Mouse (Mus musculus) midbrain, embryonic 15.5 days (tissue): ENCODE data around the gene Lrrc9. TPM values are rescaled to one million over a fixed set of nuclear protein-coding genes. Genes with fewer than 3 reads are reported as not detected.
A peak's percentile ranks its signal among the peaks of the same experiment; 100 is the strongest.

Source experiments
- ATAC-seq: fragments of 200-750 bp; cut with Nextera tagmentation; replicated peaks from 2 replicates; pipeline ENCODE4 v1.8.0; 2017; ENCODE audit warnings: moderate TSS enrichment
- H3K27ac ChIP-seq: fragments of 300-500 bp; sonication (generic); 2 replicates; pipeline ENCODE4 v1.5.1; 2015; ENCODE audit warnings: mild to moderate bottlenecking, inconsistent platforms
- H3K27me3 ChIP-seq: fragments of 300-500 bp; sonication (generic); replicated peaks from 2 replicates; pipeline ENCODE4 v1.6.1; 2015; ENCODE audit warnings: inconsistent platforms
- H3K36me3 ChIP-seq: fragments of 300-500 bp; sonication (generic); replicated peaks from 2 replicates; pipeline ENCODE4 v1.6.1; 2015; ENCODE audit warnings: inconsistent platforms
- H3K4me1 ChIP-seq: fragments of 300-500 bp; sonication (generic); 2 replicates; pipeline ENCODE4 v1.6.1; 2015; ENCODE audit warnings: inconsistent platforms
- H3K4me2 ChIP-seq: fragments of 300-500 bp; sonication (generic); 2 replicates; pipeline ENCODE4 v1.6.1; 2015; ENCODE audit warnings: inconsistent platforms, mild to moderate bottlenecking, moderate library complexity
- H3K4me3 ChIP-seq: fragments of 300-500 bp; sonication (generic); 2 replicates; pipeline ENCODE4 v1.5.1; 2015; ENCODE audit warnings: mild to moderate bottlenecking, inconsistent platforms
- H3K9ac ChIP-seq: fragments of 300-500 bp; sonication (generic); 2 replicates; pipeline ENCODE4 v1.6.1; 2015; ENCODE audit warnings: mild to moderate bottlenecking, inconsistent platforms
- H3K9me3 ChIP-seq: fragments of 300-500 bp; sonication (generic); 2 replicates; pipeline ENCODE4 v1.6.1; 2016; ENCODE audit warnings: inconsistent platforms
- WGBS: fragments of 180-500 bp; shearing (Covaris S2); methylation state at CpG from one replicate; pipeline ENCODE4 v1.1.7; 2015; ENCODE audit warnings: mixed read lengths; 5-methylcytosine and 5-hydroxymethylcytosine counted together
- polyA plus RNA-seq: library from polyadenylated mRNA; unstranded; fragments of >200 nt; fragmentation: Nextera tagmentation; extraction: Ambion mirVana; gene quantifications from 2 replicates; pipeline ENCODE4 v1.2.1, GENCODE M21; 2015

Lrrc9 gene
- polyA plus RNA-seq, 1 experiment from 2014 or later: 4.0 TPM

DNA sequence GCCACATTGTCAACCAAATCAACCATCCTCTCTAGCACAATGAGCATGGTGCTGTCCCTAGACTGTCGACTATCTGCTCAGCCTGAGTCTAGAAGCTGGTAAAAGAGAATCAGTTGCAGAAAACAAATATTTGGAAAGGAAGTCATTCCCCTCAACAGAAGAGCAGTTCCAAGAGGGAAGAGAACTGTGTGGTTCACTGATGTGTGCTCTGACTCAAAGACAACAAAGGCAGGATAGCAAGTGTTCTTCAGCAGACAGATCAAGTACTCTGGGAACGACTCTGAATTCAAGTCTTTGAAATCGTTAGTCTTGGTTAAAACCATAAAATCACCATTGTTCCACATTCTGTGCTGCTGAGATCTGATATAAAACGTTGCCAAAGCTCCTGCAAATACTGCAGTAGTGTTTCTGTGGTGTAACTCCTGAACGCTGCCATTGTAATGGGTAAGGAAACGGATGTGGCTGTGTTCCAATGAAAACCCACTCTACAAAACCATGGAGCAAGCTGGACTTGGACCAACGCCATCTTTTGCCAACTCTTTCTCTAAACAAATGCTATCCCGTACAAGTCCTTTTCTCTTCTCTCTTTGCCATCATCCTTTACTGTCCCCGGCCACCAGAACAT is 8.3 kb upstream of the Lrrc9 start:
- Histone ChIP-seq H3K9ac (no peak overlapping the region), H3K9me3 (no peaks in the 10 kb centered on the region), H3K4me1 (peaks cover 8% of the 10 kb centered on the region), H3K27me3 (no peaks in the 10 kb centered on the region), H3K27ac (no peak overlapping the region), H3K4me3 (no peak overlapping the region), H3K36me3 (no peaks in the 10 kb centered on the region), H3K4me2 (no peak overlapping the region)
- WGBS: 60% methylated on average over 9 of the region's 9 CpGs
- no peak for ATAC-seq

DNA sequence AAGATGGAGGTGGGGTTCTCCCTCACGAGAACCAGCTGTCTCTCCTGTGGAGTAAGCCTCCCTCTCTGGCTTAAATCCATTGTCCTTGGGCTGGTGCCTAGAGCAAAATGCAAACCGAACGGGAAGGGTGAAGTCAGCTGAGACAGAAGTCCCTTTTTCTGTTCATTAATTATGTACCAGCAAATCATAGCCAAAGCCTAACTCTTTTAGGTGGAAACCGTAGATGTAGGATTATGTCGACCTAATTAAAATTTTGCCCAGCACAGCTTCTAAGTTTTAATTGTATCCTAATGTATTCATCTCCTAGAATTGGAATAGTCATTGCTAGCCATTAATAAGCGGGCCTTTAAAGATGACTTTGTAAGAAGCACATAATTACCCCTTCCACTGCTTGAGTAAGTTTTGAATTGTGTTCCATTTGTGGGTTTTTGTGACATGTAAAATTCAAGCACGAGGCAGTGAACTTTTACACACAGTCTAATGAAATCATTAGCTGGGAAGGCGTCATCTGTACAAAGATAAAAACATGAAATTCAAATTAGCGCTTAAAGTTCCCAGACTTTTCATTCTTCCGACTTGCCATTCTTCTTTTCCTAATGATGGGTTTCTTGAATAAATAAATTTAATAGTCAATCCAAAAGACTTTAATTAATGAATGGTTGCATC is 3.9 kb upstream of the Lrrc9 start:
- Histone ChIP-seq H3K4me3 (no peak overlapping the region), H3K9ac (no peak overlapping the region), H3K27me3 (no peaks in the 10 kb centered on the region), H3K4me2 (no peak overlapping the region), H3K4me1 (peaks cover 22% of the 10 kb centered on the region), H3K9me3 (no peaks in the 10 kb centered on the region), H3K27ac (peak overlapping the region; percentile 62), H3K36me3 (no peaks in the 10 kb centered on the region)
- ATAC-seq: no peak
- WGBS: 35% methylated on average over 10 of the region's 10 CpGs

GRCm38 (mm10) chr12:72438961-72439480 is 2.6 kb upstream of the Lrrc9 start:
- Histone ChIP-seq H3K9me3 (no peaks in the 10 kb centered on the region), H3K36me3 (no peaks in the 10 kb centered on the region), H3K27me3 (no peaks in the 10 kb centered on the region), H3K4me1 (peaks cover 22% of the 10 kb centered on the region), H3K4me3 (no peak overlapping the region), H3K4me2 (no peak overlapping the region), H3K27ac (no peak overlapping the region), H3K9ac (no peak overlapping the region)
- 37% methylated on average over 6 of the region's 6 CpGs for WGBS
- no peak for ATAC-seq

- H3K4me3 ChIP-seq: no peak overlapping the region
- WGBS: 81% methylated on average over 17 of the region's 17 CpGs
Measured at GRCm38 (mm10) chr12:72453941-72454340, 12.3 kb downstream of the Lrrc9 start.

GRCm38 (mm10) chr12:72461191-72461893 is 19.7 kb downstream of the Lrrc9 start:
- Histone ChIP-seq H3K4me3 (no peak overlapping the region), H3K27me3 (no peaks in the 10 kb centered on the region), H3K27ac (no peak overlapping the region), H3K9me3 (no peaks in the 10 kb centered on the region), H3K9ac (no peak overlapping the region), H3K4me1 (no peaks in the 10 kb centered on the region), H3K36me3 (no peaks in the 10 kb centered on the region), H3K4me2 (no peak overlapping the region)
- WGBS: 56% methylated on average over 11 of the region's 11 CpGs
- 0 out of 2 replicates have a peak, but pooled peaks have one; percentile 58 for ATAC-seq

More at GRCm38 (mm10) chr12:72453941-72454340, 12.3 kb downstream of the Lrrc9 start:
- Histone ChIP-seq H3K27me3 (no peaks in the 10 kb centered on the region), H3K27ac (no peak overlapping the region), H3K9ac (no peak overlapping the region), H3K4me2 (no peak overlapping the region), H3K9me3 (no peaks in the 10 kb centered on the region), H3K36me3 (no peaks in the 10 kb centered on the region), H3K4me1 (no peaks in the 10 kb centered on the region)
- no peak for ATAC-seq

- no peak overlapping the region for H3K9ac ChIP-seq
- H3K9me3 ChIP-seq: no peaks in the 10 kb centered on the region
- no peaks in the 10 kb centered on the region for H3K4me1 ChIP-seq
- H3K27me3 ChIP-seq: no peaks in the 10 kb centered on the region
- no peak overlapping the region for H3K4me3 ChIP-seq
- 48% methylated on average over 5 of the region's 5 CpGs for WGBS
- no peak overlapping the region for H3K4me2 ChIP-seq
- no peak overlapping the region for H3K27ac ChIP-seq
- no peaks in the 10 kb centered on the region for H3K36me3 ChIP-seq
- ATAC-seq: peak; percentile 24; the same call in 1 of the 2 replicates
Measured at GRCm38 (mm10) chr12:72461894-72462530, 20.3 kb downstream of the Lrrc9 start.

- H3K27ac ChIP-seq: no peak overlapping the region
- H3K27me3 ChIP-seq: no peaks in the 10 kb centered on the region
- H3K9me3 ChIP-seq: no peaks in the 10 kb centered on the region
- H3K4me3 ChIP-seq: no peak overlapping the region
- no peak overlapping the region for H3K9ac ChIP-seq
- H3K4me2 ChIP-seq: no peak overlapping the region
- WGBS: 87% methylated on average over 5 of the region's 5 CpGs
- ATAC-seq: no peak
- no peaks in the 10 kb centered on the region for H3K36me3 ChIP-seq
- H3K4me1 ChIP-seq: no peaks in the 10 kb centered on the region
Measured at GRCm38 (mm10) chr12:72465826-72466501, 24.3 kb downstream of the Lrrc9 start.

DNA sequence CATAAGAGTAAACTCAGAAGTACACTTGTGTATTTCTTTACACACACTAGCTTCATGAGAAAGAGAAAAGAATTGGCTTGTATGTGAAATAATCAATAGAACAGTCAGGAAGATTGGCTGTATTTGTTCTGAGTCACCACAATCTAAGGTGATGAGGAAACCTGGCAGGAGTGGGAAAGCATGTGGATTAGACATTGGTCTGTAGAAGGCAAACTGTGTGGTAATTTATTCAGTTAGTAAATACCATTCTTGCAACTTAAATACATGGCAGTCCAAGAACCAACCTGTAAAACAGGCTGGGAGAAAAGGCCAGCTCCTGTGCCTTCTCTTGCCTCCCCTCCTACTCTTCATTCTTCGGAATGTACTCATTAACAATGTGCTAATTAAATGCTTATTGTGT is 25.6 kb downstream of the Lrrc9 start:
- no peak for ATAC-seq
- WGBS: 88% methylated on average over 1 of the region's 1 CpGs
- H3K4me2 ChIP-seq: no peak overlapping the region

GRCm38 (mm10) chr12:72467789-72468188 is 26.1 kb downstream of the Lrrc9 start:
- 84% methylated on average over 4 of the region's 4 CpGs for WGBS
- no peak overlapping the region for H3K27ac ChIP-seq
- no peak for ATAC-seq

More for the DNA sequence above, 25.6 kb downstream of the Lrrc9 start:
- H3K9me3 ChIP-seq: no peaks in the 10 kb centered on the region
- H3K36me3 ChIP-seq: no peaks in the 10 kb centered on the region
- no peak overlapping the region for H3K27ac ChIP-seq
- no peaks in the 10 kb centered on the region for H3K4me1 ChIP-seq
- H3K27me3 ChIP-seq: no peaks in the 10 kb centered on the region
- no peak overlapping the region for H3K4me3 ChIP-seq
- H3K9ac ChIP-seq: no peak overlapping the region

DNA sequence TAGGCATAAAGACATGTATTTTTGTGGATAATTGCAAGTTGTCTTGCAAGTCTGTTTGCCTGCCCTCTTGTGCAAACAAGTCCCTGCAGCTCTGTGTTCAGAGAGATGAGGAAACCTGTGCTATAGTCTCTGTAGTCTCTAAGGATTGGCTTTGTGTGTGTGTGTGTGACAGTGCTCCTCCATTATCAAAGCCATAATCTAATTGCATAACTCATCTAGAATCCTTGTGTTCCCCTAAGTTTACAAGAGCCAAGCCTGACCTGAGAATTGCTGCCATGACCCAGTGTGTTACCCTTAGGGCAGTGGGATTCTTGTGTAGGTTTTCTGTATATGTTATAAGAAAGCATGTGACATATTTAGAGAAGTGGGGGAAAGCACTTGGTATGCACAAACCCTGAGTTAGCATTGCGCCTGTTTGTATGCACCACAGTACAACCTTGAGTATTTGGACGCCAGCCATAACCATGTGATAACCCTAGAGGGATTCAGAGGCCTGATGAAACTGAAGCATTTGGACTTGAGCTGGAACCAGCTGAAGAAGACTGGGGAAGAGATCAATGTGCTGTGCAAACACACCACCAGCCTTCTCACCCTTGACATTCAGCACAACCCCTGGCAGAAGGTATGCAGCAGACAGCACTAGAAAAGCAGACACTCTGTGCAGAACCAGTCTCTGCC is 35.2 kb downstream of the Lrrc9 start:
- WGBS: 85% methylated on average over 2 of the region's 2 CpGs
- ATAC-seq: no peak
- no peak overlapping the region for H3K4me3 ChIP-seq

More at GRCm38 (mm10) chr12:72467789-72468188, 26.1 kb downstream of the Lrrc9 start:
- H3K4me1 ChIP-seq: no peaks in the 10 kb centered on the region
- no peaks in the 10 kb centered on the region for H3K27me3 ChIP-seq
- no peaks in the 10 kb centered on the region for H3K9me3 ChIP-seq
- no peak overlapping the region for H3K4me3 ChIP-seq
- H3K9ac ChIP-seq: no peak overlapping the region
- H3K4me2 ChIP-seq: no peak overlapping the region
- no peaks in the 10 kb centered on the region for H3K36me3 ChIP-seq

GRCm38 (mm10) chr12:72482226-72482625 is 40.6 kb downstream of the Lrrc9 start:
- ATAC-seq: no peak
- H3K27me3 ChIP-seq: no peaks in the 10 kb centered on the region
- H3K9ac ChIP-seq: no peak overlapping the region
- H3K4me1 ChIP-seq: no peaks in the 10 kb centered on the region
- no peak overlapping the region for H3K27ac ChIP-seq
- no peak overlapping the region for H3K4me3 ChIP-seq
- no peaks in the 10 kb centered on the region for H3K9me3 ChIP-seq
- no peak overlapping the region for H3K4me2 ChIP-seq
- no peaks in the 10 kb centered on the region for H3K36me3 ChIP-seq

More for the DNA sequence above, 35.2 kb downstream of the Lrrc9 start:
- Histone ChIP-seq H3K4me1 (no peaks in the 10 kb centered on the region), H3K4me2 (no peak overlapping the region), H3K9ac (no peak overlapping the region), H3K27ac (no peak overlapping the region), H3K36me3 (no peaks in the 10 kb centered on the region), H3K27me3 (no peaks in the 10 kb centered on the region), H3K9me3 (no peaks in the 10 kb centered on the region)
